Mouse (Mus musculus) heart, adult 9 months (tissue): ENCODE measurements around the gene Rcor1.

Experiments used
- DNase-seq, 2 experiments: peaks; one replicate each; pipeline ENCODE4 v3.0.0; 2022; ENCODE audit warnings: low spot score in 2 of 2

Gene Rcor1

DNA sequence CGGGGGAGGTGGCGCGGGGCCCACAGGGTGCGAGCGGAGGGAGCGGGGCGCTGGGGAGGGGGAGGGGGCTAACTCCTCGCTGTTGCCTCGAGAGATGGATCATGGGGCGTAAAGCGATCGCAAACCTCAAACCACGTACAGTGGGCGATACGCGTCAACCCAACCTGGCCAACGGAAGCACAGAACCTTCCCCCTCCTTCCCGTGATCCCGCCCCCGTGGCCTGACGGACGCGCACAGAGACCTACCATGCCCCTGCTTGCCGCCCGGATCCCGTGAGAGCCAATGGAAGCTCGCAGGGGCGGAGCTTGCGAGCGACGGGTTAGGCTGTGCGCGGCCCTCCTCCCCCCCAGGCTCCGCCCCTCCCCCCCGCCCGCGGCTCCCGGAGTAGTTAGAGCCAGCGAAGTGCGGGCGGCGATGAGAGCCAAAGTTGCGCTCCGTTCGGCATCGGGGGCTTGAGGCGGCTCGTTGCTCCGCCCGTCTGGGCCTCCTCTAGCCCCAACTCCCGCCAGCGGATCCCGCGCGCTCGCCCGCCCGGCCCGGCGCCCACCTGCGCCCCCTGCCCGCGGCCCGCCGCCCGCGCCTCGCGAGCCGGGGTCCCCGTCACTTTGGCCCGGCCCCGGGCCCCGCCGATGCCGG, at the start of gene Rcor1:
TSS of gene Rcor1 (plus strand) at position 376 of the 637 bp plus-strand sequence.
- DNase-seq, result peak; percentile 99

DNA sequence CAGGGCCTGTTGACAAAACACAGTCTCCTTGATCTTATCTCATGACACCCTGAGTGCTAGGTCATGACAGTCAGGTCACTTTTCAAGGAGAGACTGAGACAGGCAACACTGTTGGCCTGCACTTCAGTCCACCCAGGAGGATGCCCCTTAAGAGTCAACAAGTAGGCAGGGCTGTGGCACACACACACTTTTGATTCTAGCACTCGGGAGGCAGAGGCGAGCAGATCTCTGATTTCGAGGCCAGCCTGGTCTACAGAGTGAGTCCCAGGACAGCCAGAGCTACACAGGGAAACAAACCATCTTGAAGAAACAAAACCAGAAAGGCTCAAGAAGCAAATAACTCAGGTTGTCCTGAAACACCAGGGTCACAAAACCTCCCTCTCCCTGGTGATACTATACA, 49.7 kb upstream of the Rcor1 start:
- DNase-seq, result no peak

DNA sequence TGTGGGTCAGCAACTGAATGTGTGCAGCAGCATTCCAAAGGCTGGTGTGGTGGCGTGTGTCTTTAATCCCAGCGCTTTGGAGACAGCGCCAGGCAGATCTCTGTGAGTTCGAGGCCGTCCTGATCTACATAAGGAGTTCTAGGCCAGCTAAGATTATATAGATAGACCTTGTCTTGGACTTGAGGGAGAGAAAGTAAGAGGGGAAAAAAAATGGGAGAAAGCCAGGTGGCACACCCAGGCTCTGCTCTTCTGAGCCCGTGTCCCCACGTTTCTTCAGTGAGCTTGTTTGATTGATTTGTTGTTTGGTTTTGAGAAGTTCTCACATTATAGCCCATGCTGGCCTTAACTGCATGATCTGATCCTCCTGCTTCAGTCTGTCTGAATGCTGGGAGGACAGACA, 48.7 kb upstream of the Rcor1 start:
- DNase-seq, result no peak

DNA sequence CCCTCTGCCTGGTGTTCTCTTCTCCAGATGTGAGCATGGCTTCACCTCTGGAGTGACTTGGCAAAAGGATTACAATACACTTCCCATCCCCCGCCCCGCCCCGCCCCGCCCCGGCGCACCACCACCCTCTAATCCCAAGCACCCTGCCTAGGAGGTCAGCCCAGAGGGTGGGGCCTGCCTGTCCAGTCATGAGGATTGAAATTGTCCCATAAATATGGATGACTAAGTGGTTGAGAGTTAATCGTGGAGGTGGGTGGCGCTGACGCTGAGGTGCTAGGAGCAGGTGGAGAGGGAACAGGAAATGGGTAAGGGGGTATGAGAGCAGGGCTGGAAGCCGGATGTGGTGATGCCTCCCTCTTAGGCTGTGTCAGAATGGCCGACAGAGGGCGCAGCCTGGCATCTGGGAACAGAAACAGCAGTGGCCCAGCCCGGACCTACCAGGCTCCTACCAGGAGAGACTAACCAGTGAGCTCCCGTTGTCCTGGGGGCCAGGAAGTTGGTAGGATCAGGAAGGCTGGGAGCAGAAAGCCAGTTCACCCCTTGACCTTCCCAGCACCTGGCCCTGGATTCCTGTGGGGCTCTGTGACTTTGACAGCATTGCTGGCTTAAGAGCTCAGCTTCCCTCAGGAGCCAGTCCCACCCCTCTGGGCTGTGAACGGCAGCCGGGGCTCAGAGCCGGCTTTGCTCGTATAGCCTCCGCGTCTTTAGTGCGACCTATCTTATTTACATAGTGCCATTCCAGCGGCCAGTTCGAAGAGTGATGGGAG, 47.6 kb upstream of the Rcor1 start:
- peak; percentile 65 to 67 for DNase-seq

DNA sequence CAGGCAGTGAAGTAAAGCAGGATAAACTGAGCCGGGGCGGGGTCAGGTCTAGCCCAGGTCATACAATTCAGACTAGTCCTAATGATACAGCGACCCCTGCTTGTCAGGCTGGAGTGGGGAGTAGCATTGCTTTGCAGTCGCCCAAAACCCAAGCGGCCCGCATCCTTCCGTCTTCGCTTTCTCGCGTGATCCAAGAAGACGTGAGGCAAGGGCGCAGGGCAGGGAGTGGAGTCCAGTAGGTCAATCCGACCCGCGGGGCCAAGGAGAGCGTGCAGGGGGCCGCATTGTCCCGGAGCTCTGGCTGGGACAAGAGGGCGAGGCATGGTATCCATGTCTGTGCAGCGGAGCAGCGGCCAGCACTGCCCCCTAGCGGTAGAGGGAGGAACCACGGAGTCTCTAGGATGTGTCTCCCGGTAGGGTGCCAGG, 47.0 kb upstream of the Rcor1 start:
- peak; percentile 86 to 93 for DNase-seq

DNA sequence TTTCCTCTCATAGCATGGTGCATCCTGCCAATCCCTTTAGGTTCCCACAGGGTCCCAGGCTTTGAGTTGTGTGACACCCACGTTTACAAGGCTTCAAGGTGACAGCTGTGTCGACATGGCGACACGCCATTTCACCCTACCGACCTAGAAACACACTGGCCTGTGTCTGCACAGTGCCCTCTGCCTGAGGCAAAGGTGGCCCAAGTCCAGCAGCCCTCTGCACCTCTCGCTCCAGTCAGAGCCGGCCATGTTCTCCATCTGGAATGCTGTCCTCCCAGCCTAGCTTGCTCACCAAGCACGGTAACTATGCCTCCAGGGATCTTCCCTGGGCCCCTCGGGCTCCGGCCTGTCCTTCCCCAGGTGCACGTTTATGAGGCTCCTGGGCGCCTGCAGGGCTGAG, 46.4 kb upstream of the Rcor1 start:
- DNase-seq, result no peak

DNA sequence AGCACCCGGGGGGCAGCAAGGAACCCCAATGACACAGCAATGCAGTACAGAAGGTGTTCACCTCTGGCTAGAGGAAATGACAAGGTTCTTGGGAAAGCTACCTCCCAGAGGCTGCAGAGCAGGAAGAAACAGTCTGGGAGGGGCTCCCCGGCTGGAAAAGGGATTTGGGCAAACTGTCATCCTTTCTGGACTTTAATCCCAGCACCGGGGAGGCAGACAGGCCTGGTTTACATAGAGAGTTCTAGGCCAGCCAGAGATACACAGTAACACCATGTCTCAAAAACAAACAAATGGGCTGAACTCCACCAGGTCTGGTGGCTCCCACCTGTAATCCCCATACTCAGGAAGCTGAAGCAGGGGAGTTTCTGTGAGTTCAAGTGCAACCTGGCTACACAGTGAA, 45.9 kb upstream of the Rcor1 start:
- no peak for DNase-seq

DNA sequence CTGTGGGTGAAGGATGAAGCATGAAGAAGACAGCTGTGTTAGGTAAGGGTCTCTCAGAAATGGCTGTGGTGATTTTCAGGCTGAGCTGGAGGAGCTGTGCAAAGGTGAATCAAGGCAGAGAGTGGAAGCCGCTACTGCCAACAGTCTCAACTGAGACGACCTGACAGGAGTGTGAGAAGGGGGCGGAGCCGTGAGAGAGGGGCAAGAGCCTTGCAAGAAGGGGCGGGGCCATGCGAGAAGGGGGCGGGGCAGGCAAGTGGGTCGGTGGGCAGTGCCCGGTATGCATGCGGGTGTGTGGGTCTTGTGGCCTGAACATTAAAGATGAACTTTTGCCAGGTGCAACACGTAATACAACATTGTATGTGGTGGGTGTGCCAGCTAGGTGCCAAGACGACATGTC, 44.5 kb upstream of the Rcor1 start:
- no peak for DNase-seq

DNA sequence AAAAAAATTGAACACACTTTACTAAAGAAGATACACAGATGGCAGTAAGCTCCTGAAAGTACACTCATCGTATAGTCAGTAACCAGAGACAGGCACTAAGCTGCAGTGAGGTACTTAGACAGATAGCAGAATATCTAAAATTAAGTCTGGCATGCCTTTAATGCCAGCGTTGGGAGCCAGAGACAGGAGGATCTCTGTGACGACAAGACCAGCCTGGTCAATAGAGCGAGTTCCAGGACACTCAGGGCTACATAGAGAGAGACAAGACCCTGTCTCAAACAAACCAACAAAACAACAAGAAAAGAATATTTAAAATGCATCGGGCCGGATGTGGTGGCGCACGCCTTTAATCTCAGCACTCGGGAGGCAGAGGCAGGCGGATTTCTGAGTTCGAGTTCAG, 41.1 kb upstream of the Rcor1 start:
- no peak for DNase-seq

DNA sequence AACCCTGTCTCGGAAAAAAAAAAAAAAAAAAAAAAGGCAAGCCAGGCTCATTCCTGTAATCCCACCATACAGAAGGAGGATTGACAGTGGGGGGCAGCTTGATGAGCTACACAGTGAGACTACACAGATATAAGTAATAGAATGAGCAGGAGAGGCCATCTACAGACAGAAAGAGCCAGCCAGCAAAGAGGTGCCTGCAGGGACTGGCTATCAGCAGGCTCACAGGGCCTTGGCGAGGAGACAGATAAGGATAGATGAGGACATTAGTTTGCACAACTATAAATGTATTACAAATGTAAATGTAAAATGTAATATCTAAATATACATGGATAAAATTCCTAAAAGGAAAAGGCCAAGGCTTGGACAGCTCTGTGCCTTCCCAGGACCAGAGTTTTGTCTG, 39.3 kb upstream of the Rcor1 start:
- no peak for DNase-seq

DNA sequence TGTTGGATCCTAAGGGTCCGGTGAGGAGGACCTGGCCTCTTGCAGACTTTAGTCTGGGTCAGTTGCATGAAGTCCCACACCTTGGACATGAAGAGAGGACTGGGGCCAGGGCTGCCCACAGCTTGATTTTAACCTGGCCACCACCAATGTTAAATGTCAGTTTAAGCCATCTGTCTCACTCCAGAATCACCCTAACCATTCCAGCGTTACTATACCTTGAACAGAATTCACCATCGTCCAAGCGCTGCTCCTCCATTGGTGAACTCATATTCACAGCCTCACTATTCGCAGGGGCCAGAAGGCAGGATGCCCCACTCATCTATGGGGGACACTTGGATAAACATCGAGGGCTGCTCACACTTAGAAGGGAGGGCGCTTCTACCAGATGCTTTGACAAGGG, 38.2 kb upstream of the Rcor1 start:
- DNase-seq, result no peak

DNA sequence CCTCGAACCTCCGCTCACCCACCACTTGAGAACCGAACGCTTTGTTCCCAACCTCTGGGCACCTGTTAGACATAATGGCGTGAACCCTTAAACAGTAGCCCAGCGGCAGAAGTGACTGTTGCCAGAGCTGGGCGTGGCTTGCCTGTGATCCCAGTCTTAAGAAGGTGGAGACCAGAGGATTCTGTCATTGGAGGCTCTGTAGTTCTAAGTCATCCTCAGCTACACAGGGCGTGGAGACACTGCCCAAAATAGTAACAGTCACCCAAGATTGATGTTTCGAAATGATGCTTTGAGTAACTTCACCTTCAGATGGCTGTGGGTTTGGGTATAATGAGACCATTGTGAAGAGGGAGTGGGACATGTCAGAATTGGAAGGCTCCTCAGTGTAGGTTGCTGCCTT, 35.0 kb upstream of the Rcor1 start:
- no peak for DNase-seq

DNA sequence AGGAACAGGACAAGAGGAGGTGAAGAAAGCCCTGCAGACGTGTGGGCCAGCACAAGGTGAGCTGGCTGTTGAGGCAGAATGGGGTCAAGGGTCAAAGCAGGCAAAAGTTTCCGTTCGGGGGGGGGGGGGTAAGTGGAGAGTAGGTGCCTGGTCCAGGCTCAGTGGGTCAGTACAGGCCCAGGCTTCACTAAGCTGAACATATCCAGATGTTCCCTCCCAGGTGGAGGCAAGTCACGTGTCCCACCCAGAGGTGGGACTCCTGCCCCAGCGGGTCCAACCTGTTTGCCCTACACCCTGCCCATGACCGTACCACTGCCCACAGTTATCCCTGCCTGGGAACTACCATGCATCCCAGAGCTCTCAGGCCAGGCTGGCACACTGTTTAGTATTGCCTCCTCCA, 33.3 kb upstream of the Rcor1 start:
- no peak for DNase-seq

DNA sequence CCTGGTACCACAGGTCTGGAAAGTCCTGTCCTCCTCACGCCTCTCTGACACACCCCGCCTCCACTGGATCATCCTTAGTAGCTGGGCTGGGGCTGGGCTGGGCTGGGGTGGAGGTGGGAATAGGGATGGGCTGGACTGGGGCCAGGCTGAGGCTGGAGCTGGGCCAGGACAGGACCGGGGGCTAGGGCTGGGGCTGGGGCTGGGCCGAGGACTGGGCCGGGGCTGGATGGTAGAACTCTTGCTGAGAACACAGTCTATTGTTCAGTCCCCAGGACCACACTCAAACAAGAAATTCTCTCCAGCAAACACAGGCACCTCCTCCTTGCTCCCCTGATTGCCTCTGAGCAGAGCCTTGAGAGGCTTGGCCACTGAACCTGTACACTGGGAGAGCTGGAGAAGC, 32.8 kb upstream of the Rcor1 start:
- no peak for DNase-seq

DNA sequence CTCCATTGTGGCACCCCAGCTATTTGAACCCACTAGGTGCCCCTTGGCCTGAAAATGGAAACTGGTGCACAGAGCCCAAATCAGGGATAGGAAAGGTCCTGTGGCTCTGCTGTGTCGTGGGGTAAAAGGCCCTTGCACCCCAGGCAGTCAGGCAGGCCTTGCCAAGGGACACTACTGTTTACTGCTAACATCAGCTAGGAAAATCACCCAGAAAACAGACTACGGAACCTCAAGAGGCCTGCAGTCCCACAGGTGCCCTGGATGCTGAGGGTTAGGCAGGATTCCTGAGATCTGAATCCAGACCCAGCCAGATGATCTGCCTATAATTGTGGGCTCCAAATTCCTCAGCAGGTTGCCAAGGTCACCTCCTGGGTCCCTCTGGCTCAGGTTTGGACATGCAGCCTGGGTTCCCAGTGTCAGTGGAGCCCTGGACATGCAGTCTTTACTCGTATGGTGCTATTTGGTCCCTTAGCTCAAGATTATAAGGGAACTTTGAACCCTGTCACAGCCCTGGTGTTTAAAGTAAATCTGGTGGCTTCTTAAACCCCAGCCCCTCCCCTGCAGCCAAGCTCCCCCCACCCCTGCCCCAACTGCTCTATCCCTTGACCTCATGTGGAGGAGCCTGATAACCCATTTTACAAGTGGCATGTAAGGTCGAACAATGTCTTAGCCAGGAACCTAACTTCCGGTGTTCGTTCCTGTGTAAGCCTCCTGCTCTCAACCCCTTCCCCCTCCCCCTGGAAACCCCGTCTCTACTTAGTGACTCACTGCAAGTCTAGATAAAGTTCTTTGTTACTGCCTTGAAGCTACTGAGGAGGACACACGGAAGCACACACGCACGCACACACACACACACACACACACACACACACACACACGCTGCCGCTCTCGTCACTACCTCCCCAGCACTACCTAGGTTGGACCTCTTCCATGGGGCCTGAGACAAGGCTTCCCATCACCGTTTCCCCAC, 31.7 kb upstream of the Rcor1 start:
- peak; percentile 49 to 63 for DNase-seq

DNA sequence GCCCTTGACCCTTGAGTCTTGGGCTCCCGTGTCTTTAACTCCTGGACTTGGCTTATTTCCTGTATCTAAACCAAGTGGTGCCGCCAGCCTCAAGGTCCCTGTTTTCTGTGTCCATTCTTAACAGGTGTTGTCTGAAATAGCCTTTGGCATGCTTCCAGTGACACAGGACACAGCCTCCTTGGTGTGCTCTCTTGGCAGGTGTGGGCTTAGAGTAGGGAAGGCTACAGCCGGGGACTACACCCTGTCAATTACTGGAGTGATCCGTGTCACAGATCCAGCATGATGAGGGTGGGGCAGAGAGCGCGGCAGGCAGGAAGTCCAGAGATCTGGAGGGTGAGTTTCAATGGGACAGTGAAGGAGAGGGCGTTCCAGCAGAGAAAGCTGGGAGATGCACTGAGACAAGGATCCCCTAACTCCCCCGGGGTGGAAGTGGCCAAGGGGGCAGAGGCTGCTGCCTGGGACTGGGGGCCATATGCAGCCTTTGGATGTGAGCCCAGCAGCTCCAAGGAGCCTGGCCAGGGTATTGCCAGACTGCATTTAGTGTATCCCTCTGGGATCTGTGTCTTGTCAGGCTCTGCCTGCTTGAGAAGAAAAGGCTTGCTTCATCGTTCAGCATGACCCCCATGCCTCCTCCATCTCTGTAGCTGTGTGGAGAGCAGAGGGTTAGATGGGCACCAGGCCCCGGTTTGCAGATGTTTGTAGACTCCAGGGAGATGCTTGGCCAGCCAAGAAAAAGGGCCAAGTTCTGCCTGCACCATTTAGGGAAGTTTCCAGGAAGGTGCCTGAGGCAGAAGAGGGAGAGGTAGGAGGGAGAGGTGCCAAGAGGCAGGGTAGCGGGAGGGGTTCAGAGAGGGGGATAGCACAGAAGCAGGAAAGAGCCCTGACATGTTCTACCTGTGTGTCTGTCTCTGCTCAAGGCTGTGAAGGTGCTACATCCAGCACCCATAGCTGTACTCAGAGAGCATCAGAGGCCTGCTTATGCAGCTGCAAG, 30.4 kb upstream of the Rcor1 start:
- DNase-seq, result peak in 1 of 2 experiments; percentile 11

DNA sequence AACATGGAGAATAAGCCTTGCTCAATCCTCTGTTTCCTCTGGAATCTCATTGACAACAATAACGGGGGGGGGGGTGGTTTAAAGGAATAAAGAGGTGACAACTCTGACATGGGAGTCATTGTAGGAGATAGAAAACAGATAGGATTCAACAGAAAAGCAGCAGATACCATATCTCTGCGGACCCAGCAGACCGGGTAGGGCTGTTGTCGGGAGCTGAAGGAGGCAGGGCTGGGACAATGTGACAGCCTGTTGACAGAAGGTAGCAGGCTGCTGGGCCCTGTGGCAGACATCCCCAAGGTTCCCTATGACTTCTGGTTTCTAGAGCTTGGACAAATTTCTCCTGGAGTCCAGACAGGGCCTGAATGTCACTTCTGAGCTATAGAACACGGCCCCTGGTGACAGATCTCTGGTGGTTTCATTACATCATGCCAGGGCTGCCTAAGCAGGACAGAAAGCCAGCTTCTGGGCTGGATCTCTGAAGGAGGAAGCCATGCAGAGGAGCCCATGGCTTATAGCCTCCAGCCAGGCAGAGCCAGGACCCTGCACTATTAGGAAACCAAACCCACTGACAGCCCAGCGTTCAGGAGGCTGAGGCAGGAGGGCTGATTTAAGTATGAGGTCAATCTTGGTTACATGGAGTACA, 29.4 kb upstream of the Rcor1 start:
- no peak for DNase-seq

DNA sequence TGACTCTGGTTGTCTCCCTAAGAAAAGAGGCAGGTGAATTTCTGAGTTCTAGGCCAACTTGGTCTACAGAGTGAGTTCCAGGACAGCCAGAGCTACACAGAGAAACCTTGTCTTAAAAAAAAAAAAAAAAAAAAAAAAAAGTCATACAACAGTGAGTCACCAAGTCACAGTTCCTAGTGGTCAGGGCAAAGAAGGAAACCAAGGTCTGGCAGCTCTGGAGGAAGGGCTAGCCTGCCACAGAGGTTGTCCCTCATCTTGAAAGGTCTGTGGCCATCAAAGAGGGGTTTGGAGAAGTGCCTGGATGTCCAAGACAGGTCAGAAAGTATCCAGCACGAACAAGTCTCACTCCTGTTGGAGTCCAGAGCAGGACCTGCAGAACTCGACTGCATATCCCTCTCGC, 22.3 kb upstream of the Rcor1 start:
- DNase-seq, result no peak

DNA sequence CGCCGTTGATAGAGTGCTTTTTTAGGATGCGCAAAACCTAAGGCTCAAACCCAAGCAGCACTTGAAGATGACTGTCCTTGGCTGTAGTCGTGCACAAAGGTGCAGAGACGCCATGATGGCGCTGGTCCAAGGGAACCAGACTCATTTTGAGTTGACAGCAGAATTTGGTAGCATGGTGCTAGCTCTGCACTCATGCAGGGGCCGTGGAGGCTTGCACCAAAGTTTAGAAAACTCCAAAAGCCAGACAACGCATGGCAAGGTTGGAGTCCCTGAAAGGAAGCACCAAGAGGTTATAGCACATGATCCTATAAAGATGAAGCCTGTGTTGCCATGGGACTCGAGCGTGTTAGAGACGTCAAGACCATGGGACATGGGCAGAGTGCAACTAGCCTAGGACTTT, 21.1 kb upstream of the Rcor1 start:
- no peak for DNase-seq

DNA sequence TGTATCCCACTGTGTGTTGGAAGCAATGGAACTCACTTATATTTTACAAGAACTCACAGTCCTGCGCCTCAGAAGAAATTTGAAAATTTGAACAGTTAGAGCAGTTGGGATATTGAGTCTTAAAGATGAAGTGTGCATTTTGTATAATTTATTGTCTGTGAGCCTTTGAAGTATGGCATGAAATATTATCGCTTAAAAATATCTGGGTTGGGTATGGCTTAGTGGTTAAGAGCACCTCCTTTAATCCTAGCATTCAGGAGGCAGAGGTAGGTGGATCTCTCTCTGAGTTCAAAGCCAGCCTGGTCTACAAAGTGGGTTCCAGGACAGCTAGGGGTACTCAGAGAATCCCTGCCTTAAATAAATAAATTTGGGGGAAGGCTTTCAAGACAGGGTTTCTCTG, 20.1 kb upstream of the Rcor1 start:
- DNase-seq, result no peak

DNA sequence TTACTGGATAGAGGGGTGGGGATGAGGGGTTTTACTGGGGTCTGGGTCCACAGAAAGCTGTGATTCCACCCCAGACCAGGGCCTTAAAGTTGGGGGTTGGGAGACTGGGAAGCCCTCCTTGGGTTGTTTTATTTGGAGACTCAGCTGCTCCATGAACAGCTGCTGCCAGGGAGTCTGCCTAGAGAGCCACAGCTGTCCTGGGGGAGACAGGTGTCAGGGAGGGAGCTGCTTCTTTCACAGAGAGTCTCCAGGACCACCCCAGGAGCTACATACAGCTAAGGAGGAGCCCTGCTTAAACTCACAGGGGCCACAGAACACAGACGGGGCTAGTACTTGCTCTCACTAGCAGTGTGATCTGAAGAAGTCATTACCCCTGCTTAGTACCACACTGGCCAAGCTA, 18.0 kb upstream of the Rcor1 start:
- DNase-seq, result no peak
